Mouse (Mus musculus): ENCODE data around the gene Prcp. TPM values are rescaled to one million over a fixed set of nuclear protein-coding genes. Genes with fewer than 3 reads are reported as not detected.
"Not testable (repeated sequence)": the region's sequence is repeated elsewhere in the genome, so short reads cannot be mapped to it uniquely, and the experiment has no call there.

Gene Prcp
- polyA plus RNA-seq, 1 experiment, result 26.8 TPM

- 62% methylated on average over 3 of the region's 3 CpGs for WGBS
- Histone ChIP-seq H3K27ac (ENCODE audit: insufficient read depth, low read length) (no peak overlapping the region), H3K4me3 (ENCODE audit: extremely low read depth, insufficient read depth, insufficient read length) (no peak overlapping the region)
Observed at GRCm38 (mm10) chr7:92977429-92977828, 103.2 kb downstream of the Prcp start.

GRCm38 (mm10) chr7:92978225-92978624 is 104.0 kb downstream of the Prcp start:
- no peak for TF ChIP-seq CTCF (IDR thresholded peaks at IDR 0.05; ENCODE audit: extremely low read depth, insufficient read depth, insufficient read length, insufficient replicate concordance)
- TF ChIP-seq POLR2A (IDR thresholded peaks at IDR 0.05; ENCODE audit: low read depth, low read length), result no peak
- H3K4me3 ChIP-seq (ENCODE audit: extremely low read depth, insufficient read depth, insufficient read length), result no peak overlapping the region
- no peaks in the 10 kb centered on the region for H3K36me3 ChIP-seq (ENCODE audit: control insufficient read depth, insufficient read depth, low read length)
- H3K4me1 ChIP-seq (ENCODE audit: control insufficient read depth, insufficient read depth, insufficient read length), result no peaks in the 10 kb centered on the region
- 50% methylated on average over 4 of the region's 4 CpGs for WGBS
- H3K27ac ChIP-seq (ENCODE audit: insufficient read depth, low read length), result no peak overlapping the region
- no peak for DNase-seq (ENCODE audit: low read depth in 1 of 2, low spot score in 2 of 2)
- H3K27me3 ChIP-seq (ENCODE audit: control insufficient read depth, insufficient read depth, low read length), result no peaks in the 10 kb centered on the region

More at GRCm38 (mm10) chr7:92977429-92977828, 103.2 kb downstream of the Prcp start:
- no peaks in the 10 kb centered on the region for H3K4me1 ChIP-seq (ENCODE audit: control insufficient read depth, insufficient read depth, insufficient read length)
- no peak for TF ChIP-seq CTCF (IDR thresholded peaks at IDR 0.05; ENCODE audit: extremely low read depth, insufficient read depth, insufficient read length, insufficient replicate concordance)
- no peak for TF ChIP-seq POLR2A (IDR thresholded peaks at IDR 0.05; ENCODE audit: low read depth, low read length)
- no peak for DNase-seq (ENCODE audit: low read depth in 1 of 2, low spot score in 2 of 2)
- no peaks in the 10 kb centered on the region for H3K27me3 ChIP-seq (ENCODE audit: control insufficient read depth, insufficient read depth, low read length)
- no peaks in the 10 kb centered on the region for H3K36me3 ChIP-seq (ENCODE audit: control insufficient read depth, insufficient read depth, low read length)

DNA sequence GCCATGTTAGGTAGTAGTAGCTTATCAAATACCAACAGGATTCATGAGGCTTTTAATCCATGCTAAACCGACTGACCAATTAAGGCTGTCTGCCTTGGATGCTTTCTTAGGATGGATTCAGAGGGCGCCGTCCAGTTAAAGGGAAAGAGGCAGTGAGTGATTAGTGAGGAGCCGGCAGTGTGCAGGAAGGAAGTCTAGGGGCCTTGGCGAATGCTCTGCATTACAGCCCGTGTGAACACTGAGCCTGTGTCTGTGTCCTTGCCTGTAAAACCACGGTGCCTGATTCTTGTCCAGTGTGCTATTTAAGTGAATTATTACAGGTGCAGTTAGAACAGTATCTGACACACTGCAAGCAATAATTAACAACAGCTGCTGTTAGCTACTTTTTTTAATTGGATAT is 104.5 kb downstream of the Prcp start:
- WGBS, result 19% methylated on average over 7 of the region's 7 CpGs
- not testable (repeated sequence) for H3K27ac ChIP-seq (ENCODE audit: insufficient read depth, low read length); H3K36me3 ChIP-seq (ENCODE audit: control insufficient read depth, insufficient read depth, low read length); H3K4me1 ChIP-seq (ENCODE audit: control insufficient read depth, insufficient read depth, insufficient read length); DNase-seq (ENCODE audit: low read depth in 1 of 2, low spot score in 2 of 2); H3K27me3 ChIP-seq (ENCODE audit: control insufficient read depth, insufficient read depth, low read length); H3K4me3 ChIP-seq (ENCODE audit: extremely low read depth, insufficient read depth, insufficient read length)

DNA sequence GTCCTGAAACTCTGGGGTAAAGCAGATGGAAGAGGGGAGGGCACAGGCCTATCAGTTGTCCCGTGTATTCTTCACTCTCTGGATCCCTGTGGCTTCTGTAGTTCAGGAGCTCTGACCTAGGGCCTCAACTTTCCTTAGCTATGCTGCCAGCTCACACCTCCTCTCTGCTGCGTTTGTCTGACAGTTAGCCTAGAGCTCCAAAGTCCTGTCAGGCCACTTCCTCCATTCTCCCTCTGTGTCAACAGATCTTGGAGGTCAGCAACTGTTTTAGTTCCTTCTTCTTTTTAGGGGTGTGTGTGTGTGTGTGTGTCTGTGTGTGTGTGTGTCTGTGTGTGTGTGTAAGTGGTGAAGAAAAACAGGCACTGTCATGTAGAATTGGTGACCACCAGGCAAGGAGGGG is 106.5 kb downstream of the Prcp start:
- Histone ChIP-seq H3K27ac (ENCODE audit: insufficient read depth, low read length) (no peak overlapping the region), H3K4me1 (ENCODE audit: control insufficient read depth, insufficient read depth, insufficient read length) (no peaks in the 10 kb centered on the region), H3K27me3 (ENCODE audit: control insufficient read depth, insufficient read depth, low read length) (no peaks in the 10 kb centered on the region), H3K4me3 (ENCODE audit: extremely low read depth, insufficient read depth, insufficient read length) (no peak overlapping the region), H3K36me3 (ENCODE audit: control insufficient read depth, insufficient read depth, low read length) (no peaks in the 10 kb centered on the region)
- 20% methylated on average over 2 of the region's 2 CpGs for WGBS
- no peak for DNase-seq (ENCODE audit: low read depth in 1 of 2, low spot score in 2 of 2)
- TF ChIP-seq CTCF (IDR thresholded peaks at IDR 0.05; ENCODE audit: extremely low read depth, insufficient read depth, insufficient read length, insufficient replicate concordance) (no peak), POLR2A (IDR thresholded peaks at IDR 0.05; ENCODE audit: low read depth, low read length) (no peak)

GRCm38 (mm10) chr7:92981864-92982263 is 107.6 kb downstream of the Prcp start:
- TF ChIP-seq CTCF (IDR thresholded peaks at IDR 0.05; ENCODE audit: extremely low read depth, insufficient read depth, insufficient read length, insufficient replicate concordance) (no peak), POLR2A (IDR thresholded peaks at IDR 0.05; ENCODE audit: low read depth, low read length) (no peak)
- no peaks in the 10 kb centered on the region for H3K36me3 ChIP-seq (ENCODE audit: control insufficient read depth, insufficient read depth, low read length)
- H3K27me3 ChIP-seq (ENCODE audit: control insufficient read depth, insufficient read depth, low read length), result no peaks in the 10 kb centered on the region
- no peaks in the 10 kb centered on the region for H3K4me1 ChIP-seq (ENCODE audit: control insufficient read depth, insufficient read depth, insufficient read length)
- H3K4me3 ChIP-seq (ENCODE audit: extremely low read depth, insufficient read depth, insufficient read length), result no peak overlapping the region
- DNase-seq (ENCODE audit: low read depth in 1 of 2, low spot score in 2 of 2), result no peak
- WGBS, result 63% methylated on average over 2 of the region's 2 CpGs
- no peak overlapping the region for H3K27ac ChIP-seq (ENCODE audit: insufficient read depth, low read length)

Other genes starting within 250 kb of the Prcp start
- 0.08 and 0.22 TPM in 2 replicates for gene Ankrd42, start 237.3 kb upstream of the Prcp start, polyA plus RNA-seq (2012; rRNA removed)
- 13.8 and 18.0 TPM in 2 replicates for gene Pcf11, start 204.5 kb upstream of the Prcp start, polyA plus RNA-seq (2012; rRNA removed)
- 3.9 and 4.2 TPM in 2 replicates for gene Rab30, start 132.9 kb upstream of the Prcp start, polyA plus RNA-seq (2012; rRNA removed)
- gene Ddias, start 223 bp upstream of the Prcp start, polyA plus RNA-seq (2012; rRNA removed), result 0.09 and 0.28 TPM in 2 replicates
- gene Fam181b, start 205.4 kb downstream of the Prcp start, polyA plus RNA-seq (2012; rRNA removed), result 3.2 and 4.2 TPM in 2 replicates